Mouse (Mus musculus): ENCODE data around the gene Churc1. TPM values are rescaled to one million over a fixed set of nuclear protein-coding genes. Genes with fewer than 3 reads are reported as not detected.

Gene Churc1
- polyA plus RNA-seq, 1 experiment from 2014 or later: 129 TPM

GRCm38 (mm10) chr12:76776898-76777297, 11.6 kb downstream of the Churc1 start:
- Histone ChIP-seq H3K27ac (ENCODE audit: low read depth, low read length) (no peak overlapping the region), H3K4me3 (ENCODE audit: low read depth, low read length) (no peak overlapping the region), H3K36me3 (ENCODE audit: control insufficient read depth, insufficient read depth) (peaks cover 18% of the 10 kb centered on the region; the same call in 1 of the 2 replicates), H3K9me3 (ENCODE audit: control insufficient read depth) (no peaks in the 10 kb centered on the region), H3K4me2 (replicated peaks; ENCODE audit: low read depth) (no peak overlapping the region), H3K9ac (ENCODE audit: low read depth, low read length) (no peak overlapping the region), H3K27me3 (replicated peaks; ENCODE audit: control insufficient read depth, insufficient read depth, low read length) (no peaks in the 10 kb centered on the region), H3K4me1 (replicated peaks; ENCODE audit: control insufficient read depth, insufficient read depth, low read length) (no peaks in the 10 kb centered on the region)
- 53% methylated on average over 5 of the region's 5 CpGs for WGBS
- no peak for TF ChIP-seq CTCF (IDR thresholded peaks at IDR 0.05; ENCODE audit: low read depth)
- no peak for ATAC-seq

DNA sequence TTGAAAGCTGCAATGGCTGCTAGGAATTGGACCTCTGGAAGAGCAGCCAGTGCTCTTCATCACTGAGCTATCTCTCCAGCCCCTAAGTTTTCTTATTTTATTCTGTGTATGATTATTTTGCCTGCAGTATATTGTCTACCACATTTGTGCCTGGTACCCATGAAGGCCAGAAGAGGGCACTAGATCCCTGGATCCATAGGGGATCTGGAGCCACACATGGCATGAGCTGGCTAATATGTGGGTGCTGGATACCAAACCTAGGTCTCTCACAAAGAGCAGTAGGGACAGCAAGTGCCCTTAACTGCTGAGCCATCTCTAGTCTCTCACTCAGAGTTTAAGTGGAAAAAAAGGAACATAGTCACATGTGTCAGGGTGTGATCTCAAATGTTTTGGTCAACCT, 12.5 kb downstream of the Churc1 start:
- Histone ChIP-seq H3K9me3 (ENCODE audit: control insufficient read depth) (no peaks in the 10 kb centered on the region), H3K4me1 (replicated peaks; ENCODE audit: control insufficient read depth, insufficient read depth, low read length) (no peaks in the 10 kb centered on the region), H3K4me3 (ENCODE audit: low read depth, low read length) (no peak overlapping the region), H3K36me3 (ENCODE audit: control insufficient read depth, insufficient read depth) (peaks cover 18% of the 10 kb centered on the region; the same call in 1 of the 2 replicates), H3K27ac (ENCODE audit: low read depth, low read length) (no peak overlapping the region), H3K27me3 (replicated peaks; ENCODE audit: control insufficient read depth, insufficient read depth, low read length) (no peaks in the 10 kb centered on the region), H3K9ac (ENCODE audit: low read depth, low read length) (no peak overlapping the region), H3K4me2 (replicated peaks; ENCODE audit: low read depth) (no peak overlapping the region)
- ATAC-seq: peak; percentile 44
- peak; percentile 60 for TF ChIP-seq CTCF (IDR thresholded peaks at IDR 0.05; ENCODE audit: low read depth)

- 0 out of 2 replicates have a peak, but pooled peaks have one; percentile 31 for TF ChIP-seq CTCF (IDR thresholded peaks at IDR 0.05; ENCODE audit: low read depth)
- Histone ChIP-seq H3K4me2 (replicated peaks; ENCODE audit: low read depth) (no peak overlapping the region), H3K4me3 (ENCODE audit: low read depth, low read length) (no peak overlapping the region), H3K9ac (ENCODE audit: low read depth, low read length) (no peak overlapping the region), H3K36me3 (ENCODE audit: control insufficient read depth, insufficient read depth) (peaks cover 18% of the 10 kb centered on the region; the same call in 1 of the 2 replicates), H3K27ac (ENCODE audit: low read depth, low read length) (no peak overlapping the region), H3K27me3 (replicated peaks; ENCODE audit: control insufficient read depth, insufficient read depth, low read length) (no peaks in the 10 kb centered on the region), H3K4me1 (replicated peaks; ENCODE audit: control insufficient read depth, insufficient read depth, low read length) (no peaks in the 10 kb centered on the region), H3K9me3 (ENCODE audit: control insufficient read depth) (no peaks in the 10 kb centered on the region)
- WGBS: 45% methylated on average over 10 of the region's 10 CpGs
- ATAC-seq: peak; percentile 82
Measured at GRCm38 (mm10) chr12:76778305-76779083, 13.2 kb downstream of the Churc1 start.

DNA sequence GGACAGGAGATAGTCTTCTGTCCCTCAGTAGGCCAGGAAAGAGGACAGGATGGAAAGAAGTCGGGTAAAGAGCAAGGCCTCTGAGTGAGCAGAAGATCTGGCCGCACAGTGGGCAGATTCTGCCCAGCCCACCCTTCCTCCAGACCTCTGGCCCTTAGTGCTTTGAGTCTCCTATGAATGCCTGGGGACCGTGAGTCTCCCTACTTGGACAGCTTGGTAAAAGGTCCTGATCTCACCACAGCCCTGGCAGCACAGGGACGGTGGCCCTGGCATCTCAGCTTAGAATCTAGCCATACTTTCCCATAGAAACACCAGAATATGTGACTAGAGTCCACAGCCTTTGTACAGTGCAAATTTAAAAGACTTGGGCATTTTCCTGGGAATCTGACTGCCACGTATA, 14.6 kb downstream of the Churc1 start:
- no peak overlapping the region for H3K4me3 ChIP-seq (ENCODE audit: low read depth, low read length)
- H3K9me3 ChIP-seq (ENCODE audit: control insufficient read depth): no peaks in the 10 kb centered on the region
- no peaks in the 10 kb centered on the region for H3K4me1 ChIP-seq (replicated peaks; ENCODE audit: control insufficient read depth, insufficient read depth, low read length)
- no peak overlapping the region for H3K4me2 ChIP-seq (replicated peaks; ENCODE audit: low read depth)
- ATAC-seq: no peak
- TF ChIP-seq CTCF (IDR thresholded peaks at IDR 0.05; ENCODE audit: low read depth): no peak
- H3K36me3 ChIP-seq (ENCODE audit: control insufficient read depth, insufficient read depth): peaks cover 18% of the 10 kb centered on the region; the same call in 1 of the 2 replicates
- H3K27me3 ChIP-seq (replicated peaks; ENCODE audit: control insufficient read depth, insufficient read depth, low read length): no peaks in the 10 kb centered on the region
- H3K27ac ChIP-seq (ENCODE audit: low read depth, low read length): no peak overlapping the region
- H3K9ac ChIP-seq (ENCODE audit: low read depth, low read length): no peak overlapping the region
- WGBS: 91% methylated on average over 5 of the region's 5 CpGs

GRCm38 (mm10) chr12:76780639-76781468, 15.5 kb downstream of the Churc1 start:
- no peaks in the 10 kb centered on the region for H3K9me3 ChIP-seq (ENCODE audit: control insufficient read depth)
- peaks cover 15% of the 10 kb centered on the region; the same call in 1 of the 2 replicates for H3K36me3 ChIP-seq (ENCODE audit: control insufficient read depth, insufficient read depth)

DNA sequence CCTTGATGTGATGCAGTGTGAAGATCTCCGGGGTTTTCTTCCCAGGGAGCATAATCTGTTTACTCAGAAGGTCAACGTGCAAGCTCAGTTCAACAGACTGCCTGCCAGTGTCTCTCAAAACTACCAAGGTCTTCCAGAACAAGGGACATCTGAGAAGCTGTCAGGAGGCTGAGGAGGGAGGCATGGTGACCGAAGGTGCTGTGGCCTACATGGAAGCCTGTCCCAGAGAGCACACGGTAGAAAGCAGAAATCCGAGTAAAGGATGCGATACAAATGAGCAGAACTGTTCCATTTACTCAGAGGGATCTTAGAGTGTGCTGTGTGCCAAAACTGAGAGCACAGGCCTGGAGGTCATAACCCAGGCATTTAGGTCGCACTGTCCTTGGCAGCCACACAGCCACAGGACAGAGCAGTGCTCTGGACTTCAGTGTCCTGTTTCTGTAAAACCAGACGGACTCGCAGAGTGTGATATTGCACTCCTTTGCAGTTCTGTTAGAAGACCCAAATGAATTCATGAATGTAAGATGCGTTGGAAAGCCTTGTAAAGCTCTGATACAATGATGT, 18.8 kb downstream of the Churc1 start:
- no peak overlapping the region for H3K4me3 ChIP-seq (ENCODE audit: low read depth, low read length)

More at GRCm38 (mm10) chr12:76780639-76781468, 15.5 kb downstream of the Churc1 start:
- Histone ChIP-seq H3K27ac (ENCODE audit: low read depth, low read length) (no peak overlapping the region), H3K4me2 (replicated peaks; ENCODE audit: low read depth) (no peak overlapping the region), H3K27me3 (replicated peaks; ENCODE audit: control insufficient read depth, insufficient read depth, low read length) (no peaks in the 10 kb centered on the region), H3K4me3 (ENCODE audit: low read depth, low read length) (no peak overlapping the region), H3K4me1 (replicated peaks; ENCODE audit: control insufficient read depth, insufficient read depth, low read length) (no peaks in the 10 kb centered on the region), H3K9ac (ENCODE audit: low read depth, low read length) (no peak overlapping the region)
- ATAC-seq: no peak
- 84% methylated on average over 12 of the region's 12 CpGs for WGBS
- TF ChIP-seq CTCF (IDR thresholded peaks at IDR 0.05; ENCODE audit: low read depth): no peak

More for the DNA sequence above, 18.8 kb downstream of the Churc1 start:
- H3K9me3 ChIP-seq (ENCODE audit: control insufficient read depth): no peaks in the 10 kb centered on the region
- peaks cover 7% of the 10 kb centered on the region; the same call in 1 of the 2 replicates for H3K36me3 ChIP-seq (ENCODE audit: control insufficient read depth, insufficient read depth)
- H3K27ac ChIP-seq (ENCODE audit: low read depth, low read length): no peak overlapping the region
- whole genome bisulfite sequencing: 69% methylated on average over 10 of the region's 10 CpGs
- TF ChIP-seq CTCF (IDR thresholded peaks at IDR 0.05; ENCODE audit: low read depth): no peak
- no peak overlapping the region for H3K9ac ChIP-seq (ENCODE audit: low read depth, low read length)
- no peaks in the 10 kb centered on the region for H3K4me1 ChIP-seq (replicated peaks; ENCODE audit: control insufficient read depth, insufficient read depth, low read length)
- ATAC-seq: no peak
- no peak overlapping the region for H3K4me2 ChIP-seq (replicated peaks; ENCODE audit: low read depth)
- no peaks in the 10 kb centered on the region for H3K27me3 ChIP-seq (replicated peaks; ENCODE audit: control insufficient read depth, insufficient read depth, low read length)
